Mouse (Mus musculus): ENCODE data around the gene Dnhd1. TPM values are rescaled to one million over a fixed set of nuclear protein-coding genes. Genes with fewer than 3 reads are reported as not detected.
A peak's percentile ranks its signal among the peaks of the same experiment; 100 is the strongest.
"Not testable (repeated sequence)": the region's sequence is repeated elsewhere in the genome, so short reads cannot be mapped to it uniquely, and the experiment has no call there.

The Dnhd1 gene
- polyA plus RNA-seq, 1 experiment from 2014 or later: 0.10 TPM

DNA sequence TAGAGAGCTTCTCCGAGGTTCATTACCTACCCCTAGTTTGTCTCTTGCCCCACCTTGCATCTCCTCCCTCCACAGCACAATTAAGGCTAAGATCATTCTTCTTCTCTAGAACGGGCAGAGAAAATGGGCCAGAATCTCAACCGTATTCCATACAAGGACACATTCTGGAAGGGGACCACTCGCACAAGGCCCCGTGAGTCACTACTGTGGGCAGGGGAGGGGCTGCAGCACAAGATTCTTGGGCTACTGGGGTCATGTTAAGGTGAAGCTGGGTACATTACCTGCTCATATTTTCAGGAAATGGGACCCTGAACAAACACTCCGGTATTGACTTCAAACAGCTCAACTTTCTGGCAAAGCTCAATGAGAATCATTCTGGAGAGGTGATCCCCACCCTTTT is 90.2 kb downstream of the Dnhd1 start:
- H3K4me2 ChIP-seq: no peak overlapping the region
- H3K9me3 ChIP-seq (replicated peaks): no peaks in the 10 kb centered on the region
- H3K4me1 ChIP-seq (replicated peaks): peaks cover 64% of the 10 kb centered on the region
- 78% methylated on average over 6 of the region's 6 CpGs for WGBS (ENCODE audit: insufficient replicate concordance)
- H3K36me3 ChIP-seq (replicated peaks): peaks cover 39% of the 10 kb centered on the region
- no peak for ATAC-seq (ENCODE audit: insufficient read depth)
- no peaks in the 10 kb centered on the region for H3K27me3 ChIP-seq
- H3K27ac ChIP-seq (replicated peaks): no peak overlapping the region
- H3K4me3 ChIP-seq (replicated peaks): no peak overlapping the region
- no peak overlapping the region for H3K9ac ChIP-seq

DNA sequence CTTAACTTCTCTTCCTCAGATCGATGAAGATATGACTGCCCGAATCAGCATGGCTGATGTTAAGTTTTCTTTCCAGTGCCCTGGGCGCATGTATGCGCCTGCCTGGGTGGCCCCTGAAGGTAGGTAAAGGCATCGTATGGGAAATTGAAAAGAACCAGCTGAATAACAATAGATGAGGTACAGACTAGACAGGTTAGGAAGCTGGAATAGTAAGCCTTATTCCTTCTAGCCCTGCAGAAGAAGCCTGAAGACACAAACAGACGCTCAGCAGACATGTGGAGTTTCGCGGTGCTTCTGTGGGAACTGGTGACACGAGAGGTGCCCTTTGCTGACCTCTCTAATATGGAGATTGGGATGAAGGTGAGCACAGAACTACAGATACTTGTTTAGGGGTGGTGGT is 91.4 kb downstream of the Dnhd1 start:
- Histone ChIP-seq H3K36me3 (replicated peaks) (peaks cover 49% of the 10 kb centered on the region), H3K9me3 (replicated peaks) (no peaks in the 10 kb centered on the region), H3K4me3 (replicated peaks) (no peak overlapping the region), H3K4me2 (no peak overlapping the region), H3K4me1 (replicated peaks) (peaks cover 61% of the 10 kb centered on the region), H3K27ac (replicated peaks) (no peak overlapping the region), H3K9ac (no peak overlapping the region), H3K27me3 (no peaks in the 10 kb centered on the region)
- ATAC-seq (ENCODE audit: insufficient read depth): no peak
- 79% methylated on average over 9 of the region's 9 CpGs for WGBS (ENCODE audit: insufficient replicate concordance)

DNA sequence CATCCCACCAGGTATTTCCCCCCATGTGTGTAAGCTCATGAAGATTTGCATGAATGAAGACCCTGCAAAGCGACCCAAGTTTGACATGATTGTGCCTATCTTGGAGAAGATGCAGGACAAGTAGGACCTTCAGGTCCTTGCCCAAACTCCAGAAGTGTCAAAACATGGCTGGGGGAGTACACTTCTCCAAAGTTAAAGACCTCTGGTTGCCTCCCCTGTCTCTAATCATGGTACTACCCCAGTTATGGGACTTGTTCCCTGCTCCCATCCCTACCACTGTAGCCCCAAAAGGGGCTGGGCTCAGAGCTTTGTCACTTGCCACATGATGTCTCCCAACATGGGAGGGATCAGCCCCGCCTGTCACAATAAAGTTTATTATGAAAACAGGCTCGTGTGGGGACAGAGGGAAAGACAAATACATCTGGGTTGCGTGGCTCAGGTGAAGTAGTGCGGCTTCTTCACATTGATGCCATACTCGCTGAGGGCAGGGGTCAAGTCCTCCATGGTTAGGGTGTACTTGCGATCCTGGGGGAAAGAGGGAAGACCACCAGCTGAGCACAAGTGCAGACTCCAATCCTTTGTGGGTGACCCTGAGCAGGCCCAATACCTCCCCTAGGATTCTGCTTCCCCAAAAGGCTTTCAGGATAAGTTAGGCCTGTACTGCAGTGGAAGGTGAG is 92.0 kb downstream of the Dnhd1 start:
- Histone ChIP-seq H3K9ac (peak overlapping the region; percentile 93; the same call in 1 of the 2 replicates), H3K4me3 (replicated peaks) (peak overlapping the region; percentile 97), H3K36me3 (replicated peaks) (peaks cover 56% of the 10 kb centered on the region), H3K4me1 (replicated peaks) (peaks cover 57% of the 10 kb centered on the region), H3K4me2 (peak overlapping the region; percentile 89)
- H3K27me3 ChIP-seq; ATAC-seq (ENCODE audit: insufficient read depth); H3K27ac ChIP-seq (replicated peaks); H3K9me3 ChIP-seq (replicated peaks): not testable (repeated sequence)
- WGBS (ENCODE audit: insufficient replicate concordance): 72% methylated on average over 7 of the region's 7 CpGs

DNA sequence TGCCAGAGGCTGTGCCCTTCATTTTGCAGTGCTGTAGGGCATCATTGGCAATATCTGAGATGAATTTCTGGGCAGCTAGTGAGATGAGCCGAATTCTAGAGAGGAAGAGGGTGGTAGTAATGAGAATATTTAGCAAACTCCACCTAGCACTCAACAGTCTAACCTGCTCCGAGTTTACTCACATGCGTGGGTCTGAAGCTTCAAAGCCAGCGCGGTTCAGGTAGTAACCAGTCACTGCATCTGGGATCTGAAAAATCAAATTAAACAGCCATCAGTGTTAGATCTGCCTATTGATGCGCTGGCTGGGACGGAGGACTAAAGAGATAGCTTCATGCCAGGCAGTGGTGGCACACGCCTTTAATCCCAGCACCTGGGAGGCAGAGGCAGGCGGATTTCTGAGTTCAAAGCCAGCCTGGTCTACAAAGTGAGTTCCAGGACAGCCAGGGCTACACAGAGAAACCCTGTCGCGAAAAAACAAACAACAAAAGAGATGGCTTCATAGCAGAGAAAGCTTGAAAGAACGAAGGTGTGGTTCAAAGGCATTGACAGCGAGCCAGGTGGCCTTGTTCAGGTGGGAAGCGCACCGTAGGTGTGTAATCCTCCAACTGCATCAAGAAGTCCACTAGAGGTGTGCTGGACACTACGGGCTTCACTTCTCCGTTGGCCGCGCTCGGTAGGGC is 92.8 kb downstream of the Dnhd1 start:
- H3K4me2 ChIP-seq: peak overlapping the region; percentile 89
- H3K27me3 ChIP-seq; ATAC-seq (ENCODE audit: insufficient read depth); H3K9me3 ChIP-seq (replicated peaks): not testable (repeated sequence)
- H3K27ac ChIP-seq (replicated peaks): peak overlapping the region; percentile 87
- H3K4me3 ChIP-seq (replicated peaks): peak overlapping the region; percentile 97
- 24% methylated on average over 20 of the region's 20 CpGs for WGBS (ENCODE audit: insufficient replicate concordance)
- H3K36me3 ChIP-seq (replicated peaks): peaks cover 63% of the 10 kb centered on the region
- peaks cover 50% of the 10 kb centered on the region for H3K4me1 ChIP-seq (replicated peaks)
- peak overlapping the region; percentile 93 for H3K9ac ChIP-seq

DNA sequence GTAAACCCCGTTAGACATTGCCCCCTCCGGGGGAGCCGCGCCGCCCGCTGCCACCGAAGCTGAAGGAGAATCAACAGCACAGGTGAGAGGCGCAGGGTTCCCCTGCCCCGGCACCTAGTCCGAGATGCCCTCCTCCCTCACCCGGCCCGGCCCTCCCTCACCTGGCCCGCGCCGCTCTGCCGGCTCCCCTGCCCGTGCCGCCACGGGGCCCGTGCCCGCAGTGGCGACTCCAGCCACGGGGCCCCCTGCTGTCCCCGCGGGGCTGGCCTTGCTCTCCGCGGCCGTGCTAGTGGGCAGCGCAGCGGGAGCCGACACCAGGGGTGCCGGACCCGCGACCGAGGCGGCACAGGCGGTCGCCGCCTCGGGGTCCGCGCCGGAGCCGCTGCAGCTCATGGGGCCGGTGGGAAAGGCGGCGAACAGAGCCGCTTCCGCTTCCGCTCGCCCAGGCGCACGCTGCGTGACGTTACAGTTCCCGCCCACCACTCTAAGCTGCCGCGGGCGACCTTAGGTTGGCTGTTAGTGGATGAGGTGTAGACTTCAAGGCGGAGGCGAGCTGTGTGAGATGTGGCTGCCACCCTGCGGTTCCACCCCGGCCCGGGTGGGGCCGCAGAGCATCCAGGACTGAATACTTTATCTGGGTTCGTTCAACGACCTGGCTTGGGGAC is 93.4 kb downstream of the Dnhd1 start, which contains the start of gene Taf10:
TSS of gene Taf10 (minus strand) at position 436 of the 665 bp plus-strand sequence.
- peak within 1 kb of the TSS; percentile 97 for H3K4me3 ChIP-seq (replicated peaks)
- ATAC-seq (ENCODE audit: insufficient read depth): peak; percentile 99
- peaks cover 43% of the 10 kb centered on the region for H3K4me1 ChIP-seq (replicated peaks)
- H3K9ac ChIP-seq: peak within 1 kb of the TSS; percentile 93
- peak within 1 kb of the TSS; percentile 89 for H3K4me2 ChIP-seq
- peaks cover 70% of the 10 kb centered on the region for H3K36me3 ChIP-seq (replicated peaks)
- no peaks in the 10 kb centered on the region for H3K9me3 ChIP-seq (replicated peaks)
- H3K27me3 ChIP-seq: no peaks in the 10 kb centered on the region
- under 1% methylated on average over 67 of the region's 67 CpGs for WGBS (ENCODE audit: insufficient replicate concordance)
- H3K27ac ChIP-seq (replicated peaks): peak within 1 kb of the TSS; percentile 87

DNA sequence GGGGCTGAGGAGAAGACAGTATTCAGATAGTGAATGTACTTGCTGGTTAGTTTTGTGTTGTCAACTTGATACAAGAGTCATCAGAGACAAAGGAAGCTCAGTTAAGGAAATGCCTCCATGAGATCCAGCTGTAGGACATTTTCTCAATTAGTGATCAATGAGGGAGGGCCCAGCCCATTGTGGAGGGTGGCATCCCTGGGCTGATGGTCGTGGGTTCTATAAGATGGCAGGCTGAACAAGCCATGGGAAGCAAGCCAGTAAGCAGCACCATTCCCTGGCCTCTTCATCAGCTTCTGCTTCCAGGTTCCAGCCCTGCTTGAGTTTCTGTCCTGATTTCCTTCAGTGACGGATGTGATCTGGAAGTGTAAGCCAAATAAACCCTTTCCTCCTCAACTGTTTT is 97.1 kb downstream of the Dnhd1 start:
- Histone ChIP-seq H3K4me1 (replicated peaks) (peaks cover 39% of the 10 kb centered on the region), H3K27ac (replicated peaks) (no peak overlapping the region), H3K4me2 (no peak overlapping the region), H3K9ac (no peak overlapping the region), H3K4me3 (replicated peaks) (no peak overlapping the region), H3K9me3 (replicated peaks) (no peaks in the 10 kb centered on the region), H3K27me3 (no peaks in the 10 kb centered on the region), H3K36me3 (replicated peaks) (peaks cover 42% of the 10 kb centered on the region)
- no peak for ATAC-seq (ENCODE audit: insufficient read depth)
- 65% methylated on average over 2 of the region's 2 CpGs for WGBS (ENCODE audit: insufficient replicate concordance)

DNA sequence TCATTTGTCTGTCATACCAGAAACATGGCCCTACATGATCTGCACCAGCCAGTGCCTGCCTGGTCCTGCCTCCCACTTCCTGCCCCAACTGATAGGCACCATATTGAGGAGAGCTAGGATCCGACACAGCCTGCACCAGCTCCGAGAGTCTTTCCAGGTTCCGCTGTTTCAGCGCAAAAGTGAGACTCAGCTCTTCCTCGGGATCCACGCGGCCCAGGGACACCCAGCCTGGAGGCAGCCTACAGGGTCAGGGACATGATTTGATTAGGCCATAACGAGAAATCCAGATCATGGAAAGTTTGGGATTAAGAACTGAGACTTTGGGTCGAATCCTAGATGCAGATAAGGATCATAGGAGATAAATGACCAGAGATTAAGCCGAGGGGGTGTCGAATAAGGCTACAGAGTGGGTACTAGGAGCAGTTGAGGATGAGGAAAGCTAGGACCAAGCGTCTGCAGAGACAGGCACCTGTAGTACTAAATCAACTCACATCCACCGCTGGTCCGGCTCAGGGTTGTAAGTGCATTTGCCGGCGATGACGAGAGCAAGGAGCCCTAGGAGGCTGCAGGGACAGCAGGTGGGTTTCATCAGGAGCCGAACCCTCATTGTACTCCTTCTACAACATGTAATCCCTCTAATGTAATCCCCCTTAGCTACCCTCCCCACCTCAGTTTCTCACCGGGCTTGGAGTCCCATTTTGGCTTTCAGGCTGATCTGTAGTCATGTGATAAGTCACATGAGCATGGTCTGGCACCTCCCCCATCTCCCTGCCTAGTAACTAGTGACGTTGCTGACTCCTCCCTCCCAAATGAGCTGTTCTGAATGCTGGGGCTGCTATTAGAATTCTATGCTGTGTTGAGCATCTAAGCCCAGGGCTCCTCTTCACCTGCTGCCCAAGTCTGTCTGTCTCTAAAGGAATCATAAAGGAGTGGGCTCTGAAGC is 101.1 kb downstream of the Dnhd1 start, which contains the start of gene Tpp1:
TSS of gene Tpp1 (minus strand) at position 745 of the 943 bp plus-strand sequence.
- Histone ChIP-seq H3K9ac (peak within 1 kb of the TSS; percentile 74), H3K9me3 (replicated peaks) (no peaks in the 10 kb centered on the region), H3K4me2 (peak within 1 kb of the TSS; percentile 78), H3K4me3 (replicated peaks) (peak within 1 kb of the TSS; percentile 73), H3K36me3 (replicated peaks) (peaks cover 30% of the 10 kb centered on the region), H3K4me1 (replicated peaks) (peaks cover 16% of the 10 kb centered on the region), H3K27ac (replicated peaks) (peak within 1 kb of the TSS; percentile 63), H3K27me3 (no peaks in the 10 kb centered on the region)
- peak; percentile 80 for ATAC-seq (ENCODE audit: insufficient read depth)
- 21% methylated on average over 20 of the region's 20 CpGs for WGBS (ENCODE audit: insufficient replicate concordance)

DNA sequence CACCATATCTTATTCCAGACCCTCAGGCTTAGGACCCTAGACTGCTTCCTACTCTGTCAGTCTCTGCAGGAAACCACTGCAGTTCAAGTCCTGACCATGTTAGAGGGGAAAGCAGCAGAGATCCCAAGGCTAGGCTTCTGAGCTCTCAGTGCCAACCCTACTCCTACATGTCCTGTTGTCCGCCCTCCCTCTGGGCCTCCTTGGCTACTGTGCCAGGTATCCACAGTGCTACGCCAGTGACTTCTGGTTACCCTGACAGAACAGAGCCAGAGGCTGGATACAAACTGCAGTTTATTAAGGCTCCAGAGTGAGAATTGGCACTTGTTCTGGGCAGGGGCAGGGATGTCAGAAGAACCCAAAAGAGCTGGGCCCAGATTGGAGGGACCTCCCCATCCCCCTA is 102.1 kb downstream of the Dnhd1 start:
- no peaks in the 10 kb centered on the region for H3K9me3 ChIP-seq (replicated peaks)
- no peak overlapping the region for H3K4me2 ChIP-seq
- H3K4me1 ChIP-seq (replicated peaks): peaks cover 16% of the 10 kb centered on the region
- no peaks in the 10 kb centered on the region for H3K27me3 ChIP-seq
- H3K36me3 ChIP-seq (replicated peaks): peaks cover 21% of the 10 kb centered on the region
- 75% methylated on average over 2 of the region's 2 CpGs for WGBS (ENCODE audit: insufficient replicate concordance)
- no peak overlapping the region for H3K4me3 ChIP-seq (replicated peaks)
- no peak overlapping the region for H3K9ac ChIP-seq
- no peak for ATAC-seq (ENCODE audit: insufficient read depth)
- H3K27ac ChIP-seq (replicated peaks): no peak overlapping the region

DNA sequence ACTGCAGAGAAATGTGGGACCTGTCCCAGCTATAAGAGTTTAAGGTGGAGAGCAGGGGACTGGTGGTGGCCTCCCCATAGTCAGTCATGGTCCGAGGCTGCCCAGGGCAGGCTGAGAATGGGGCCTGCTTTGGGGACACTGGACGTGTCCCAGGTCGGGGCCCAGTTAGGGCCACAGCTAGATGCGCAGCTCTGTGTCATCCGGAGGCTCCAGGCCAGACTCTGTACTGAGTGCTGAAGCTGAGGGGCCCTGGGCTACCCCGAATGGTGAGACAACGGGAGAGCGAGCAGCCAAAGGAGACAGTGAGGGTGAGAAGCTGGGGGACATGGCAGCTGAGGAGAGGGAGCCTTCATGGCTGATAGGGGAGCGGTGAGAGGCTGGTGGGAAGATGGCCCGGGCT is 102.7 kb downstream of the Dnhd1 start:
- H3K27me3 ChIP-seq: no peaks in the 10 kb centered on the region
- WGBS (ENCODE audit: insufficient replicate concordance): 69% methylated on average over 10 of the region's 10 CpGs
- peaks cover 16% of the 10 kb centered on the region for H3K36me3 ChIP-seq (replicated peaks)
- H3K4me1 ChIP-seq (replicated peaks): peaks cover 16% of the 10 kb centered on the region
- H3K27ac ChIP-seq (replicated peaks): no peak overlapping the region
- H3K4me3 ChIP-seq (replicated peaks): no peak overlapping the region
- ATAC-seq (ENCODE audit: insufficient read depth): no peak
- H3K9me3 ChIP-seq (replicated peaks): no peaks in the 10 kb centered on the region
- no peak overlapping the region for H3K4me2 ChIP-seq
- H3K9ac ChIP-seq: no peak overlapping the region

DNA sequence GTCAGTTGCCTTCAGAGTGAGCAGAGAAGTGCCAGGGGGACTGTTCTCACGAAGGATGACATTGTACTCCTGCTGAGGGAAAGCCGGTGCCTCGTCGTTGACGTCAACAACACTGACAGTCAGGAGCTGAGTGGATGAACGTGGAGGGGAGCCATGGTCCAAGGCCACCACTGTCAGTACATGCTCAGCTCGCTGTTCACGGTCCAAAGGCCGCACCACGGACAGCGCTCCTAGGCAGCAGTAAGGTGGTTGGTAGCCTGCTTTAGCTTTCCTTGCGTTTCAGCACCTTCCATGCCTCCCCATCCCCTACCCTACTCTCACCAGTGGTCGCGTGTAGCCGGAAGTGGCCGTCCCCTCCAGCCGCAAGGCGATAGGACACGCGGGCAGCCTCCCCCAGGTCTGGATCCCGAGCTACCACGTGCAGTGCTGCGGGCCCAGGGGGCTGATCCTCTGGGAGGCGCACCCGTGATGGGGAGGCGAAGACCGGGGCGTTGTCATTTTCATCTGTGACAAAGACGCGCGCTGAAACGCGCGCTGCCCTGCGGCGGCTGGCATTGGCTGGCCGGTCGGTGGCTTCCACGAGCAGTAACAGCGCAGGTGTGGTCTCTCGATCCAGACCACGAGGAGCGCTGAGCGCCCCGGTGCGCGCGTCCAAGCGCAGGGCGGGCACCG is 111.3 kb downstream of the Dnhd1 start:
- peak overlapping the region; percentile 62 for H3K4me2 ChIP-seq
- WGBS (ENCODE audit: insufficient replicate concordance): 15% methylated on average over 51 of the region's 51 CpGs
- H3K4me1 ChIP-seq (replicated peaks): peaks cover 7% of the 10 kb centered on the region; the same call in 1 of the 2 replicates
- peak; percentile 40 for ATAC-seq (ENCODE audit: insufficient read depth)
- no peaks in the 10 kb centered on the region for H3K9me3 ChIP-seq (replicated peaks)
- peaks cover 35% of the 10 kb centered on the region for H3K27me3 ChIP-seq
- no peaks in the 10 kb centered on the region for H3K36me3 ChIP-seq (replicated peaks)
- no peak overlapping the region for H3K27ac ChIP-seq (replicated peaks)
- peak overlapping the region; percentile 36 for H3K4me3 ChIP-seq (replicated peaks)
- no peak overlapping the region for H3K9ac ChIP-seq

Measured in liver, embryonic 15.5 days (tissue).